Mouse (Mus musculus): ENCODE measurements around the gene Sap30l. TPM values are rescaled to one million over a fixed set of nuclear protein-coding genes. Genes with fewer than 3 reads are reported as not detected.

Gene Sap30l
- total and polyA plus RNA-seq, 2 experiments from 2014 or later = 11.4 to 26.6 TPM

DNA sequence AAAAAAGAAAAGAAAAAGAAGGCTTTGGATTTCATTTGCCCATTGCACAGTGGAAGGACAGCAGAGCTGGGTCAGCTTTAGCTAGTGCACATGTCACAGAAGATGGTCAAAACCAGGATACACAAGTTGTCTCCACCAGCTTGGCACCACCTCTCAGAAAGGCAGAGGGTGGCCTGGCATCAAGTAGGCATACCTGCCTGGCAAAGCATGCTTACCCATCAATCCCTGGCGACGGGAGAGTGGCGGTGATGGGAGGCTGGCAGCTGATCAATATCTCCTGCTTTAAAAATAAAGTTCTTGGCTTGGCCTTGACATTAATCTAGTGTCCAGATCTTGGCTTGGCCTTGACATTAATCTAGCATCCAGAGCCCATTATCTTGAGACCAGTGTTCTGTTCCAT is 24.9 kb upstream of the Sap30l start:
- WGBS = 74% methylated on average over 3 of the region's 3 CpGs

DNA sequence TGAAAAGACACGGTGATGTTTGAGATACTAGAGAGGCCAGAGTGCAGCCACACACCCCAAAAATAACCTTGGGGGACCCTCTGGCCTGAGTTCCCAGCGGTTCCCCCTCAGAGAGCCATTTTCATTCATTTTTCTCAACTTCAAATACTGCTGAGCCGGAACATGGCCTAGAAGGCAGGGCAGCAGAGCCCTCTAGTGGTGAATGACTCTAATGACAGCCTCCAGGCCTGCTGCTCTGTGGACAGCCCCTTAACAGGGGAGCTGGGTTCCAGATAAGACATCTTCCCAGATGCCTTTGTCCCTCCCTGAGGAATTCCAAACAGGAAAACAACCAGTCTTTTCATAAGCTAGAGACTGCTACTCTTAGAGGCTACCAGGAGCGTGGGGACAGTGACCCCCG is 23.1 kb upstream of the Sap30l start:
- Histone ChIP-seq H3K4me3 (ENCODE audit: low read depth, low read length) (no peak overlapping the region), H3K9ac (no peak overlapping the region; the same call in 1 of the 2 replicates), H3K9me3 (ENCODE audit: low read length) (no peaks in the 10 kb centered on the region), H3K36me3 (ENCODE audit: insufficient read depth) (no peaks in the 10 kb centered on the region), H3K4me1 (ENCODE audit: insufficient read depth) (no peaks in the 10 kb centered on the region), H3K27ac (ENCODE audit: low read depth, low read length) (no peak overlapping the region), H3K4me2 (ENCODE audit: low read depth) (no peak overlapping the region), H3K27me3 (ENCODE audit: insufficient read depth, low read length) (peaks cover 17% of the 10 kb centered on the region)
- DNase-seq (peak; percentile 90), ATAC-seq (peak; percentile 81)
- TF ChIP-seq CTCF (IDR thresholded peaks at IDR 0.05; ENCODE audit: low read depth) = peak; percentile 98
- 23% methylated on average over 5 of the region's 5 CpGs for WGBS

More for the DNA sequence above, 24.9 kb upstream of the Sap30l start:
- no peaks in the 10 kb centered on the region for H3K4me1 ChIP-seq (ENCODE audit: insufficient read depth)
- H3K36me3 ChIP-seq (ENCODE audit: insufficient read depth) = no peaks in the 10 kb centered on the region; the same call in 1 of the 2 replicates
- no peak overlapping the region for H3K27ac ChIP-seq (ENCODE audit: low read depth, low read length)
- ATAC-seq (no peak), DNase-seq (no peak)
- peaks cover 20% of the 10 kb centered on the region for H3K27me3 ChIP-seq (ENCODE audit: insufficient read depth, low read length)
- H3K9ac ChIP-seq = no peak overlapping the region
- no peaks in the 10 kb centered on the region for H3K9me3 ChIP-seq (ENCODE audit: low read length)
- no peak for TF ChIP-seq CTCF (IDR thresholded peaks at IDR 0.05; ENCODE audit: low read depth)
- H3K4me2 ChIP-seq (ENCODE audit: low read depth) = no peak overlapping the region
- H3K4me3 ChIP-seq (ENCODE audit: low read depth, low read length) = no peak overlapping the region

DNA sequence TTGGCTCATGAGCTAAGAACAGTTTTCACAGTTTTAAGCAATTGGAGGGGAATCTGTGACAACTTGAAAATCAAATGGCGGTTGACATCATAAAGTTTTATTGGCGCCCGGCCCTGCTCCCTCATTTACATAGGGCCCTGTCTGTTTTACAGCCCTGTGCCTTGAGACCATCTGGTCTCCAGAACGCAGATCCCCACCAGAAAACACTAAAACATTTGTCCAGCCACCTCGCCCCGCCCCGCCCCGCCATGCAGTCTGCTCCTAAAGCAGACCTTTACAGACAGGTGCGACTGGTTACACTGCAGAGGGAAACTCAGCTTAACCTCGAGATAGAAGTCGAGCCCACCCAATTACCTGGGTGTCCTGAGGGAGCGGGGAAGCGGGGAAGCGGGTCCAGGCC is 21.6 kb upstream of the Sap30l start:
- Histone ChIP-seq H3K9me3 (ENCODE audit: low read length) (no peaks in the 10 kb centered on the region), H3K27me3 (ENCODE audit: insufficient read depth, low read length) (peaks cover 17% of the 10 kb centered on the region), H3K9ac (no peak overlapping the region), H3K36me3 (ENCODE audit: insufficient read depth) (peaks cover 4% of the 10 kb centered on the region; the same call in 1 of the 2 replicates), H3K27ac (ENCODE audit: low read depth, low read length) (no peak overlapping the region), H3K4me3 (ENCODE audit: low read depth, low read length) (no peak overlapping the region), H3K4me2 (ENCODE audit: low read depth) (no peak overlapping the region), H3K4me1 (ENCODE audit: insufficient read depth) (no peaks in the 10 kb centered on the region)
- TF ChIP-seq CTCF (IDR thresholded peaks at IDR 0.05; ENCODE audit: low read depth) = no peak
- WGBS = 79% methylated on average over 14 of the region's 14 CpGs
- no peak for DNase-seq
- no peak for ATAC-seq

DNA sequence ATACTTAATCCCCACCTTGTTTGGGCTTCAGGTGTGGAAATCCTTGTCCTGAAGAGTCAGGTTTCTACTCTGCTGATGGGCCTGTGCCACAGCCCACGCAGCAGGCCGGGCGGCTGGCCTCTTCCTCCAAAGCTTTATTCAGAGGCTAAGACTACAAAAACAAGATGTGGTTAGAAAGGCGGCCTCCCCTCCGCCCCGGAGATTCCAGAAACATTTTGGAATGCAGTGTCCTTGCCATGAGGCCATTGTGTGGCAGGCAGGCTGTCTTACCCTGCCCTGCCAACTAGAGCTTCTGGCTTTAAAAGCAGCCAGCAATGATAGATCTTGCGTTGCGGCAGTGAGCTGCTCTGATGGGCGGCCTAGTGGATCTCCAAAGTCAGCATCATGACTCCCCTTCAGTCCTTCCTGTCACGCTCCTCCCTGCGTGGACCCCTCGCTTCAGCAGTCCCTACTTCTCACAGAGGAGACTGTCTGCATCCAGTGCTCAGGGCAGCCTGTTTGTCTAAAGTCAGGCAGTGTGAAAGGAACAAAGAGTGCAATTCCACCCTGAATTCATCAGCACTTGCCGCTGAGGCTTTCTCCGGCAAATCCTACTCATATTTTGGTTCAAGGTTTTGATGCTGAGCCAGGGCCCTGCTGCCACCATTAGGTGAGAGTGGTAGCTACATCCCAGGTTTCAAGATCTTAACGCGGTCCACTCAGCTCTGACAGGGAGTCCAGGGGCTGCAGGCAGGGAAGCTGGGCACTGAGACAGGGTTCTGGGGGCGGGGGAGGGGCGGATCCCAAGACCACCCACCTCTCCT is 14.6 kb upstream of the Sap30l start:
- no peaks in the 10 kb centered on the region for H3K27me3 ChIP-seq (ENCODE audit: insufficient read depth, low read length)
- peak; percentile 62 for TF ChIP-seq CTCF (IDR thresholded peaks at IDR 0.05; ENCODE audit: low read depth)
- no peaks in the 10 kb centered on the region for H3K9me3 ChIP-seq (ENCODE audit: low read length)
- H3K4me1 ChIP-seq (ENCODE audit: insufficient read depth) = peaks cover 8% of the 10 kb centered on the region; the same call in 1 of the 2 replicates
- no peak overlapping the region for H3K4me3 ChIP-seq (ENCODE audit: low read depth, low read length)
- 21% methylated on average over 18 of the region's 18 CpGs for WGBS
- ATAC-seq (peak; percentile 80), DNase-seq (peak; percentile 81)
- H3K27ac ChIP-seq (ENCODE audit: low read depth, low read length) = peak overlapping the region; percentile 67
- H3K4me2 ChIP-seq (ENCODE audit: low read depth) = no peak overlapping the region
- peak overlapping the region; percentile 35; the same call in 1 of the 2 replicates for H3K9ac ChIP-seq
- H3K36me3 ChIP-seq (ENCODE audit: insufficient read depth) = peaks cover 4% of the 10 kb centered on the region; the same call in 1 of the 2 replicates

DNA sequence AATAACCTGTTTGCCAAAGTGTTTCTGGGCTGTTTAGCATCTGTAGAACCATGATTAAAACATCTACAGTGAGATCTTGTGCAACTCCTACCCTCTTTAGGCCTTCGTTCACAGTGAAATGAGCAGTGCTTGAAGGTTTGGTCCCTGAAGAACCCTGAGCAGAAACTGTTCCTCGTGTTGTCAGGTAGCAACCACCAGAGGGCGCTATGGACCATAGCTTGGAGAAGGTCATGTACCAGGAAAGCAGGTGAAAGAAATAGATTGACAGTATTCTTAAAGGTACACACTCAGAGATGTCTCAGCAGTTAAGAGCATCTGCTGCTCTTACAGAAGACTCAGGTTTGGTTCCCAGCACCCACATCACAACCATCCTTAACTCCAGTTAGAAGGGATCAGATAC is 13.5 kb upstream of the Sap30l start:
- TF ChIP-seq CTCF (IDR thresholded peaks at IDR 0.05; ENCODE audit: low read depth) = peak; percentile 53
- no peaks in the 10 kb centered on the region for H3K27me3 ChIP-seq (ENCODE audit: insufficient read depth, low read length)
- 41% methylated on average over 3 of the region's 3 CpGs for WGBS
- peaks cover 8% of the 10 kb centered on the region; the same call in 1 of the 2 replicates for H3K4me1 ChIP-seq (ENCODE audit: insufficient read depth)
- no peak for ATAC-seq
- no peak overlapping the region for H3K4me3 ChIP-seq (ENCODE audit: low read depth, low read length)
- H3K36me3 ChIP-seq (ENCODE audit: insufficient read depth) = peaks cover 4% of the 10 kb centered on the region; the same call in 1 of the 2 replicates
- DNase-seq = no peak
- no peak overlapping the region for H3K4me2 ChIP-seq (ENCODE audit: low read depth)
- H3K9ac ChIP-seq = no peak overlapping the region
- no peak overlapping the region for H3K27ac ChIP-seq (ENCODE audit: low read depth, low read length)
- H3K9me3 ChIP-seq (ENCODE audit: low read length) = no peaks in the 10 kb centered on the region

DNA sequence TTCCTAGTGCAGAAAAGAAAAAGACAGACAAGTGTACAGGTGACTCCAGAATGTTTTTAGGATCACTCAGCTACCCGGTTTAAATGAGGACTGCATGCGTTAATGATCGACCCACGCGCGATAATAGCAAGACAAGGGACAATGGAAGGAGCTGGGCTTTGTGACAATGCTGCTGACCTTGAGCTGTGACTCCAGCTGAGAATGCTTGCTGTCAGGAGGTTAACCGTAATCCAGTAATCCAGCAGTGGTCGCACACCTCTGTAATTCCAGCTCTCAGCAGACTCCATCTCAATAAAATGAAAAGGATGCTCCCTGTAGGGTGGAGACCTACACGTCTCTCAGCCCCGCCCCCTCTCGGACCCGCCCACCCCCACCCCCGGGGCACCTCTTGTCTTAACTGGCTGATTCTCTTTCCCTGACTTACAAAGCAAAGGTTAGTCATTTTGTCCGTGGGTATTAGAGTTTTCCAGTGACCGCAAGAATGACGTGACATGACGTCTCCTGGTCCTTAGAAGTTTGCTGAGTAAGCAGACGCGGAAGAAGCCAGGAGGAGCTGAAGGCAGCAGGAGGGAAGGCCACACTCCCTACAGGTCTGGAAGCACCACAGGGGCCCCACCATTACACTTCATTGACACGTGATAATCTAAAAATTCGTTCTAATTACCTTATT is 10.4 kb upstream of the Sap30l start:
- no peak overlapping the region for H3K9ac ChIP-seq
- H3K4me3 ChIP-seq (ENCODE audit: low read depth, low read length) = no peak overlapping the region
- 29% methylated on average over 21 of the region's 21 CpGs for WGBS
- no peak overlapping the region for H3K4me2 ChIP-seq (ENCODE audit: low read depth)
- no peaks in the 10 kb centered on the region for H3K27me3 ChIP-seq (ENCODE audit: insufficient read depth, low read length)
- DNase-seq (no peak), ATAC-seq (no peak)
- TF ChIP-seq CTCF (IDR thresholded peaks at IDR 0.05; ENCODE audit: low read depth) = no peak
- H3K27ac ChIP-seq (ENCODE audit: low read depth, low read length) = no peak overlapping the region
- peaks cover 8% of the 10 kb centered on the region; the same call in 1 of the 2 replicates for H3K4me1 ChIP-seq (ENCODE audit: insufficient read depth)
- no peaks in the 10 kb centered on the region for H3K9me3 ChIP-seq (ENCODE audit: low read length)
- H3K36me3 ChIP-seq (ENCODE audit: insufficient read depth) = no peaks in the 10 kb centered on the region

DNA sequence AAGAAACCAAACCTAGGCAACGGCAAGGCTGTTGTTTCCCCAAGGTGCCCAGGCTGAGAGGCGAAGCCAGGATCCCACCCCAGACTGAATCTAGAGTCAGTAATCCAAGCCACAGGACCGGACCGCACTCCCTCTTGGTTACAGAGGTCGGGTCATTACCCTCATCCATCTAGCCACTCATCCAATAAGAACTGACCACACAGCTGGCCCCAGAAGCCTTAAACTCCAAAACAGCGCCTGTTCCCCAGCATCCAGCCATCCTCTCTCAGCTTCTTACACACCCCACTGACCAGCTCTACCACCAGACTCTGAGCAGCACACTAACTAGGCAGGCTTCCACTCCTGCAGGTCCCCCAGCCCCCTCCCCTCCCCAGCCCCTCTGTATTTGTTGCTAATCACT is 6.4 kb upstream of the Sap30l start:
- Histone ChIP-seq H3K4me2 (ENCODE audit: low read depth) (no peak overlapping the region), H3K27ac (ENCODE audit: low read depth, low read length) (no peak overlapping the region), H3K9me3 (ENCODE audit: low read length) (no peaks in the 10 kb centered on the region), H3K4me1 (ENCODE audit: insufficient read depth) (no peaks in the 10 kb centered on the region), H3K9ac (no peak overlapping the region), H3K27me3 (ENCODE audit: insufficient read depth, low read length) (no peaks in the 10 kb centered on the region), H3K4me3 (ENCODE audit: low read depth, low read length) (no peak overlapping the region), H3K36me3 (ENCODE audit: insufficient read depth) (no peaks in the 10 kb centered on the region)
- no peak for TF ChIP-seq CTCF (IDR thresholded peaks at IDR 0.05; ENCODE audit: low read depth)
- ATAC-seq = no peak
- DNase-seq = no peak
- 68% methylated on average over 6 of the region's 6 CpGs for WGBS

Data from forebrain, postnatal 0 days (tissue).